Mouse (Mus musculus) kidney, adult 18-20 months (tissue): ENCODE measurements around the gene Nrarp.

ENCODE experiments used
- DNase-seq: peaks from one replicate; pipeline ENCODE4 v3.0.0; 2021

Gene Nrarp

DNA sequence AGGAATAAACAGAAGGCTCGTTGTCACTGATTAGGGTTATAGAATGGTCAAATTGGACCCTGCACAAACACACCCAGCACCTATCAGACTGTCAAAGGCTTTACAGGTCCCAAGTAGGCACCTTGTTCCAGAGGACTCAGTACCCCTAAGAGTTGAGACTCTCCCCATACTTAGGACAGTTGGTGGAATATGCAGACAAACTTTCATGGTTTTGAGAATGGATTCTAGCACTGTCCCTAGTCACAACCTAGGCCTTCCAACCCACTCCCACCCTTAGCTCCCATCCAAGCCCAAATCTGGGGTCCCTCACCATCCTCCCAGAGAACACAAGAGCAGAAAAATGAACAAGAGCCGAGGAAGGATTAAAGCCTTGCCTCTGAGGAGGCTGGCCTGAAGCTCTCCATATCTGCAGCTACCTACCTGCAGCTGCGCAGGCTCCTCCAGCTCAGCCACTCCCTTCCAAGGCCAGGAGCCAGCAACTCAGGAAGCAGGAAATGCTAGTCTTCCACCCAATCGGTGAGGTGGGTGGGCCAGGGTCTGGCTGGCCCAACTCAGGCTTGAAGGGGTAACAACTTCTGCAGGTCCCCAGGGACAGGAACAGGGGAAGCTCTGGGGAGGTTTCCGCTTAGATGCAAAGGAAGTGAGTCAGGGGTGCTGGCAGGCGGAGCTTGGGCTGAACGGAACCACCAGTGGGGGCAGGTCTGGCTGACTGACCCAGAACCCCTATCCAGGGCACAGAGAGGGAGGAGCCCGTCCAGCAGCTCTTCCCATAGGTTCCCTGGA, 15.8 kb downstream of the Nrarp start, which contains the start of gene Tor4a:
Gene Tor4a (minus strand): TSS at position 715 of the 783 bp plus-strand sequence.
- DNase-seq, result peak; percentile 84

GRCm38 (mm10) chr2:25197191-25197590, 16.6 kb downstream of the Nrarp start:
- no peak for DNase-seq

DNA sequence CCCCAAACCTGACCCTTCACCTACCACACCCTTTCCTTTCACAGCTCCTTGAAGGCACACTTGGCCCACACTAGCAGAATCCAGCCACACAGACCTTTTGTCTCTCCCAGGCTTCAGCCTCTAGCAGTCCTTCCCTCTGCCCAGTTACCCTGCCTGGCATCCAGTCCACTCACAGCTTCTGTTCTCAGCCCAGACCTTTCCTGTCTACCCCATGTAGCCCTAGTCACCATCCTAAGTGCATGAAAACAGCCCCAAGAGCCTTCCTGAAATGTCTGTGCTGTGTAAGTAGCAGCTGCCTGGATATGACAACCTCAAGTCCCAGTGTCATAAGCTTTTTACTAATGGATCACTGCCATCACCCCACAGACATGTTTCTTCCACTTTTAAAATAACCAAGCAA, 17.4 kb downstream of the Nrarp start:
- DNase-seq, result no peak

DNA sequence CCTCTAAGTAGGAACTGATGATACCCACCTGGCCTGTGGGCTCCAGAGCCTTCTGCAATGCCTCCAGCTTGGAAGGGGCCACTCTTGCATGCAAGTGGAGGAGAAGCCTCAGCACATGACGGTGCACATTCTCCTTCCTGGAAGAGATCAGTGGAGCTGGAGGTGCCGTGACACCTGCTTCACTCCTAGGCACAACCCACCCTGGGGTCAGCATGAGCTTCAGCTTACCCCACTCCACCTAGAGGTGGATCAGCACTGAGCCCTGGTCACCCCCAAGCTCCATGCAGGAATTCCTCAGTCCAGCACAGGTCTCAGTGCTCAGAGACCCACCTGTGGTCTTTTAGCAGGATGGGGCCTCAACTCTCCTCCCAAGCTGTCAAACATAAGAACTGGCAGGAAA, 20.1 kb downstream of the Nrarp start:
- DNase-seq, result no peak

GRCm38 (mm10) chr2:25203631-25204214, 23.2 kb downstream of the Nrarp start:
- no peak for DNase-seq

GRCm38 (mm10) chr2:25207593-25207992, 27.0 kb downstream of the Nrarp start:
- no peak for DNase-seq

DNA sequence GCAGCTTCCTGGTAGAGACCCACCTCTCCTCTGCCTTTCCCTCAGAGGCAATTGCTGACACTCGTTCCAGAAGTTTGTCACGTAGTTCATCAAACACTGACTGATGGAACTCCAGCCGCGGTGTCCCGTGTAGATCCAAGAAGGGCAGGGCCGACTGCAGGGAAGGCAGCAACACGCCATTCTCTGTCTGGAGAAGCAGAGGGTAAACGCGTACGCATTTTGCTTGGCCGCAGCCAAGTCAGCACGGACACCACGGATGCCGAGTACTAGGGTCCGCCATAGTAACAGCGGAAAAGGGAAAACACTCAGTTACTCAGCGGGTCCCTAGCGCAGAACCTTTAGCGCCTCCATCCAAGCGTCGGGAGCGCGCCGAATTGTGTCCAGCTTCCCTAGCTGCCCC, 30.1 kb downstream of the Nrarp start:
- no peak for DNase-seq

- DNase-seq, result peak; percentile 92
Measured at GRCm38 (mm10) chr2:25211121-25211670, 30.6 kb downstream of the Nrarp start, which contains the start of gene Nelfb. Nelfb (minus strand) TSS chr2:25211489.

GRCm38 (mm10) chr2:25213266-25213865, 32.8 kb downstream of the Nrarp start:
- no peak for DNase-seq

DNA sequence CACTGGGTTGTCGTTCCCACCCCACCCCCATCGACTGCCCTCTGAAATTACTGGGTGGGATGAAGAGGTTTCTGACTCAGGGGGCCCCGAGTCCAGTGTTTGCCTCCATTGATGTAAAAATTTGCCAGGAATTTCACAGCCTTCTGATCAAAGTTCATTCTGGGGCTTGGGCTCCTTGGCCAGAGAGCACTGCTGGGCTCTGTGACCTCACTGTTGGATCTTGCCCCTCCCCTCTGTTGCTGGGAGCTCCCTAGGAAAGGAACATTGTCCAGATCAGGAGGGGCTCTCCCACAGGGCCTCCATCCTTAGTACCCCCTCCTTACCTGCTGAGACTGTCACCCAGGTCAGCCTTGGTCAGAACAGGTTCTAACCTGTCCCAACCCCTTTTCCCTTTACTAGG, 33.9 kb downstream of the Nrarp start, which contains the start of gene Stpg3:
Gene Stpg3 (minus strand): TSS at position 194 of the 400 bp plus-strand sequence.
- no peak for DNase-seq

- no peak for DNase-seq
Measured at GRCm38 (mm10) chr2:25217666-25218065, 37.1 kb downstream of the Nrarp start.

DNA sequence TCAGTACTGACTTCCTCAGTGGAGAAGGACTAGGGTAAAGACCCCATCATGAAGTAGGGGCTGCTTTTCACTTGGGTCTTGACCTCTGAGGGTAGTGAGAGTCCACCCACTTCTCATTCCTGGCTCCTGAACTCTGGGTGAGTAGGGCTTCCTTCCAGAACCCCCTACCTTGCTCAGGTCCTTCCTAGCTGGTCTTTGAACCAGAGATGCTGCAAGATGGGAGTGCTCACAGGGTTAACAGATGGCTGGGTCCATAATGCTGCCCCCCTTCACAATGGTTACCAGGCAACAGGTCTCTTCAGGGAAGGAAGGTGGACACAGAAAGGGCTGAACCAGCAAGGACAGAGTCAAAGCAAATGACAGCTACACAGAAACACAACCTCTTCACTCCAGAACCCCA, 37.9 kb downstream of the Nrarp start, which contains the start of gene Fam166a:
Gene Fam166a (plus strand): TSS at position 301 of the 400 bp plus-strand sequence.
- no peak for DNase-seq

GRCm38 (mm10) chr2:25221331-25221772, 40.8 kb downstream of the Nrarp start:
- DNase-seq, result no peak

- peak; percentile 84 for DNase-seq
Measured at GRCm38 (mm10) chr2:25223681-25224491, 43.3 kb downstream of the Nrarp start.

DNA sequence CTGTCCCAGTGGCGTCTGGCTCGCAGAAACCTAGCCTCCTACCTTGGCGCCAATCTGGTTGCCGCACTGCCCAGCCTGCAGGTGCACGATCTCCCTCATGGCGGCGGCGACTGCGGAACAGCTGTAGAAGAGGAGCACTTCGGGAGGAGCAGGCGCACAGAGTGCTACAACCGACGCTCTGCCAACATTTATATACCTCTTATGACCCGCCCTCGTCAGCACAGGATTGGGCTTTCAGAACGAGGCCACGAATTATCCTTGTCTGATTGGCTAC, 43.9 kb downstream of the Nrarp start, which contains the start of gene Tubb4b:
Gene Tubb4b (minus strand): TSS at position 211 of the 274 bp plus-strand sequence.
- DNase-seq, result no peak

DNA sequence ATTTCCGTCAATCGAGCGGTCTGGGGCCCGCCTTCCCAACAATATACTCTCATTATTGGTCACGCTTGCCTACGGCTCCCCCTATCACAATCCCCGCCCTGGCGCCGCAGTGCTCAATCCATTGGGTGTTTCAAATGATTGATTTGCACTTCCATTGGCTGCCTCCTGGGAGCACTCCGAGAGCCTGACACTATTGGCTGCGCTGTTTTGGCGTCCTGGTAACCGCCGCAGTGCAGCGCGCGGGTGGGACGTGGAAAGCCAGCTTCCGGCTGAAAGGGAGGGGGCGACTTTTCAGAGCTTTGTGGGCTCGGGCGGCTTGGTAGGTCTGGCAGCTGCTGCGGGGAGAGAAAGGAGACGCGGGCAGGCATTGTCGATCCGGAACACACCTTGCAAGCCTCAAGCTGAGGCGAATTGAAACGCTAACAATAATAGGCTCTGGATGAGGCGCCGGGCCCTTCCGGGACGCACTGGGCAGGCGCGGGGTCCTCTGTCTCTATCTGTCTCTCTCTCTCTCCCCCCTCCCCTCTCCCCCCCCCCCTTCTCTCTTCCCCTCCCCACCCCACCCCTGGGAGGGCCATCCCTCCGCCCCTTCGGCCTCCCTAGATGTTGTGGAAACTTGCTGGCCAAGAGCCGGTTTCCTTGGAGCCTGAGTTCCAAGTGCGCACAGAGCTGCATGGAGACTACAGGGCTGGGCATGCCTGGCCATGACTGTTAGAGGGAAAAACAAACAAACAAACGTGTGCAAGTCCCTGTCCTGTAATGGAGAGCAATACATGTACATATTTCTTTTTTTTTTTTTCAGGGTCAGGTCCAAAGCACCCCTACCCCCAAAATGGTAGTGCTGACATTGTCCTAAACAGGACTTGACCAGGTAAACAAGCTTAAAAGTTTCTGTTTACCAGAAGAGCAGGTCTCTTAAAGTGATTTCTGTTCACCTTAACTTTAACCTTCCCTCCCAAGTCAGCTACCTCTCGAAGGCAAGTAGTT, 44.5 kb downstream of the Nrarp start:
- peak; percentile 96 for DNase-seq

DNA sequence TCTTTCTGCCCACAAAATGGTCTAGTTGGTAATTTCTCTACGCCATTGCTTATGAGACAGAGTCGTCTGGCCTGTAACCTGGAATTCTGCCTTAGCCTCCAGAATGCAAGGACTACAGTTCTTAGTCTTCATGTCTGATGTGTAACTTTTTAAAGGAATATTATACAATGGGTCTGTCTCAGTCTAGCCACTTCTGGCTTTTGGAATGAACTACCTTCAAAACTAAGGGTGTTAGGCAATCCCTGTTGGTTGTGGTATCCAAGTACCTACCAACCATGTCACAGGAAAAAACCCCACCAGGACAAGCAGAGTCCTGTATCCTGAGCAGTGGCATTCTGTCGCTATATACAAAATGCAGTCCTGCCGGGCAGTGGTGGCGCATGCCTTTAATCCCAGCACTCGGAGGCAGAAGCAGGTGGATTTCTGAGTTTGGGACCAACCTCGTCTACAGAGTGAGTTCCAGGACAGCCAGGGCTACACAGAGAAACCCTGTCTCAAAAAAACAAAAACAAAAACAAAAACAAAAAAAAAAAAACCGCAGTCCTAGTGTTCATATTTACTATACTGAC, 45.3 kb downstream of the Nrarp start:
- DNase-seq, result no peak

DNA sequence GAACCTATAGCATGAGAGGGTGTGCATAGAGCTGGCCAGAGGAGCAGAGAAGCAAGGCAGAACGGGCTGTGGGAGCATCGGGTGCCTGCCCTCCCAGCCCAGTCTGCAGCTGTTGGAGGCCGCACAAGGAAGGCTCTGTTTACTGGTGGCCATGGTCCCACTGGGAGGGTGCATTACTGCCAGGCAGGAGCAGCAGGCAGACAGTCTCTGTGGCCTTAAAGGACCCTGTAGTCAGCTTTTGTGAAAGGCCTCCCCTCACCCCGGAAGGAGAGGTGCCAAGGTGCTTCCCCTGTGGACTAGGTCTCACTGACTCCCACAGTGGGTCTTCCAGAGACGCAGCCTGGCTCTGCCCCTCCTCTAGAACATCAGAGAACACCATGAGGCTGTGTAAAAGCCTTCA, 46.3 kb downstream of the Nrarp start:
- DNase-seq, result no peak

DNA sequence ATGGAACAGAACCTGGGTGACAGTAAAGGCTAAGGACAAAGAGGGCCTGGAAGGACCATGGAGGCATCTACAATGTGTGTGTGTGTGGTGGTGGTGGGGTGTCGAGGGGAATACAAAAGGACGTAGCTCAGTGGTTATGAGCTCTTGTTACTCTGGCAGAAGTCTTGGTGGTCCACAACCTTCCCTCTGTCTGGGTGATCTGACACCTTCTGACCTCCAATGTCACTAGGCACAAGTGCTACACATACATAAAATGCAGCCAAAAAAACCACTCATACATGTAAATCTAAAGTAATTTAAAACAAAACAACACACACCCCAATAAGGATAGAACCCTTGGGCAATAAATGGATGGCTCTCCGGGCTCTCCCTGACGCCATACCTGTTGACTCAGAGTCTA, 46.8 kb downstream of the Nrarp start:
- no peak for DNase-seq

DNA sequence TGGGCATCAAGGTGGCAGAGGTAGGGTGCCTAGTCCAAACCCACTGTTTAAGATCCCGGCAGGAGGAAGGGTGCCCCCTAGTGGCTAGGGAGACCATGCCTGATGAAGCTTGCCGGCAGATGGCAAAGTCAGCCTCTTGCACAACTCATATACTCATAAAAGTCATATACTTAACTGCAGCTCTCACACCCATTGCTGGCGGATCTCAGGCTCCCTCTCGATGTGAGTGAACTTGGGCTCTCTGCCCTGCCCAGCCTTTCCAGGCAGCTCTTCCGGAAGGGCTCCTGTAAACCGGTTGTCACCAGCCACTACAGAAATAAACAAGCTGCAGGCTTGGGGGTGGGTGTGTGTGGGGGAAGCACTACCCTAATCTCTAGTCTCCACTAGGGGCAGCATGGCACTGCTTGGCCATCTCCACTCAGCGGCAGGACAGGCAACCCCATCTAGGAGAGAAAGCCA, 47.9 kb downstream of the Nrarp start:
- DNase-seq, result peak; percentile 88

DNA sequence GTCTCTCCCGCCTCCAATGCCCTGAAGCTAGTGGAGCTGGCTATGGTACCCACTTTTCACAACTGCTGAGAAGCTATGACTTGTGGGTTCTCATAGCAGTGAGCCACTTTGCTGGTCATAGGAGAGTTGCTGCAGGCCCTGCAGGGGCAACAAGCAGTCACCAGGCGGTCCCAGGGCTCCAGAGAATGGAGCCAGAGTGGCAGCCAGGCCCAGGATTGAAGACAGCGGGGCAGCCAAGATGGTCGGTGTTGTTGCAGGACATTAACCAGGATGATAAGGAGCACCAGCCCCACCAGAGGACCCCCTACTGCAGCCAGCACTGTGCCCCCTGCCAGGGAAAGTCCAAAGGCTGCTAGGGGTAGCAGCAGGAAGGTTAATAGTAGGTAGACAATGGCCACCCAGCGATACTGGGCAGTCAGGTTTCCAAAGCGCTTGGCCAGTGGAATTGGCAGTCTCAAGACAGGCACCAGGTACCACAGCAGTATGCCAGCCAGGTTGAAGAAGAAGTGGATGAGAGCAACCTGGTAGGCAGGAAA, 48.5 kb downstream of the Nrarp start:
- DNase-seq, result no peak
